ENCODE assay signal across 14 mouse cellular contexts in genomic region chr4:134165548-134166465, GRCm38 (mm10). TPM values are rescaled to one million over a fixed set of nuclear protein-coding genes. Genes with fewer than 3 reads are reported as not detected.
DNase-seq lines count a peak whose midpoint lies in the region; ATAC-seq and TF ChIP-seq lines count a peak whose summit lies in the region.
"Had no signal": no experiment of that assay in that cellular context is flagged by ENCODE, and none has a peak within 500 bp of the region (broad histone marks: within the 10 kb centered on the region; RNA-seq: fewer than 3 reads in every experiment).

No protein-coding gene starts in this region.

- H3K27me3 ChIP-seq in intestine, embryonic 15.5 days (replicated peaks), result no peaks in the 10 kb centered on the region
- no peaks in the 10 kb centered on the region for H3K27me3 ChIP-seq in intestine, postnatal 0 days (replicated peaks; ENCODE audit: control insufficient read depth, insufficient read depth, low read length)
- no peaks in the 10 kb centered on the region for H3K27me3 ChIP-seq in liver, embryonic 15.5 days

- no peaks in the 10 kb centered on the region for H3K9me3 ChIP-seq in intestine, embryonic 15.5 days
- H3K9me3 ChIP-seq in intestine, postnatal 0 days (ENCODE audit: control insufficient read depth), result no peaks in the 10 kb centered on the region
- H3K9me3 ChIP-seq in liver, embryonic 15.5 days (replicated peaks), result no peaks in the 10 kb centered on the region

- 89% methylated on average over 3 of the region's 3 CpGs for WGBS in intestine, embryonic 15.5 days
- WGBS in intestine, postnatal 0 days, result 72% methylated on average over 3 of the region's 3 CpGs
- 62% methylated on average over 3 of the region's 3 CpGs for WGBS in liver, embryonic 15.5 days (ENCODE audit: insufficient replicate concordance)

- DNase-seq in c-Kit-positive CD71-positive TER-119-positive erythroid progenitor cells, embryonic 14.5 days (ENCODE audit: low spot score), result peak; percentile 66
- DNase-seq in thymus, postnatal 0 days (ENCODE audit: low spot score), result peak; percentile 84
- DNase-seq in right cerebral cortex, postnatal 36 days (ENCODE audit: low spot score in 2 of 2), result no peak
- DNase-seq in urinary bladder, adult 18-20 months (ENCODE audit: low spot score in 2 of 2), result no peak
- no peak for DNase-seq in natural killer cell, adult 2 months (ENCODE audit: low spot score in 2 of 2)
- DNase-seq: lung, postnatal 10 days; right cerebral cortex, postnatal 4 days had no signal

- no peaks in the 10 kb centered on the region for H3K36me3 ChIP-seq in intestine, embryonic 15.5 days
- no peaks in the 10 kb centered on the region for H3K36me3 ChIP-seq in intestine, postnatal 0 days (ENCODE audit: control insufficient read depth, insufficient read depth)
- H3K36me3 ChIP-seq in liver, embryonic 15.5 days (replicated peaks), result peaks cover 35% of the 10 kb centered on the region

- H3K27ac ChIP-seq in intestine, embryonic 15.5 days, result no peak overlapping the region
- no peak overlapping the region; the same call in 1 of the 2 replicates for H3K27ac ChIP-seq in intestine, postnatal 0 days (ENCODE audit: low read depth, low read length)
- peak overlapping the region; percentile 79 for H3K27ac ChIP-seq in liver, embryonic 15.5 days (replicated peaks)
- H3K27ac ChIP-seq: layer of hippocampus, adult 2 months had no signal

- peak; percentile 72 for ATAC-seq in intestine, embryonic 15.5 days
- ATAC-seq in intestine, postnatal 0 days, result no peak
- ATAC-seq in liver, embryonic 15.5 days (ENCODE audit: insufficient read depth), result peak; percentile 83

- H3K4me2 ChIP-seq in intestine, embryonic 15.5 days (replicated peaks), result no peak overlapping the region
- H3K4me2 ChIP-seq in intestine, postnatal 0 days (replicated peaks; ENCODE audit: low read depth), result no peak overlapping the region; the same call in 1 of the 2 replicates
- H3K4me2 ChIP-seq in liver, embryonic 15.5 days, result peak overlapping the region; percentile 43

- no peak for TF ChIP-seq CTCF in intestine, postnatal 0 days (IDR thresholded peaks at IDR 0.05; ENCODE audit: low read depth)

- H3K9ac ChIP-seq in intestine, embryonic 15.5 days, result no peak overlapping the region
- H3K9ac ChIP-seq in intestine, postnatal 0 days (ENCODE audit: low read depth, low read length), result no peak overlapping the region
- H3K9ac ChIP-seq in liver, embryonic 15.5 days, result no peak overlapping the region

- no peaks in the 10 kb centered on the region for H3K4me1 ChIP-seq in intestine, embryonic 15.5 days (replicated peaks)
- no peaks in the 10 kb centered on the region for H3K4me1 ChIP-seq in intestine, postnatal 0 days (replicated peaks; ENCODE audit: control insufficient read depth, insufficient read depth, low read length)
- peaks cover 24% of the 10 kb centered on the region for H3K4me1 ChIP-seq in liver, embryonic 15.5 days (replicated peaks)

- H3K4me3 ChIP-seq in intestine, embryonic 15.5 days (replicated peaks), result no peak overlapping the region
- H3K4me3 ChIP-seq in intestine, postnatal 0 days (ENCODE audit: low read depth, low read length), result no peak overlapping the region
- H3K4me3 ChIP-seq in liver, embryonic 15.5 days (replicated peaks), result no peak overlapping the region
- H3K4me3 ChIP-seq: layer of hippocampus, adult 2 months had no signal

RNA-seq across cellular contexts. Expression of gene Cep85, which starts 21.1 kb away (rescaled TPM):
- polyA plus RNA-seq in intestine, embryonic 15.5 days (2015; fragmentation: Nextera tagmentation; extraction: Ambion mirVana), result 90.0 and 91.6 TPM in 2 replicates
- polyA plus RNA-seq in intestine, postnatal 0 days (2015; fragmentation: Nextera tagmentation; extraction: Ambion mirVana), result 85.9 and 91.1 TPM in 2 replicates
- polyA plus RNA-seq in liver, embryonic 15.5 days (2015; fragmentation: Nextera tagmentation; extraction: Ambion mirVana), result 37.0 and 37.6 TPM in 2 replicates
- 171 and 178 TPM in 2 replicates for polyA plus RNA-seq in thymus, postnatal 0 days (2015; fragmentation: Nextera tagmentation; extraction: Ambion mirVana)

RNA-seq across cellular contexts. Expression of gene Gm7534, which starts 37.0 kb away (rescaled TPM):
- not detected in 2 replicates for polyA plus RNA-seq in intestine, embryonic 15.5 days (2015; fragmentation: Nextera tagmentation; extraction: Ambion mirVana)
- polyA plus RNA-seq in intestine, postnatal 0 days (2015; fragmentation: Nextera tagmentation; extraction: Ambion mirVana), result not detected in 2 replicates
- not detected in 2 replicates for polyA plus RNA-seq in liver, embryonic 15.5 days (2015; fragmentation: Nextera tagmentation; extraction: Ambion mirVana)
- polyA plus RNA-seq in thymus, postnatal 0 days (2015; fragmentation: Nextera tagmentation; extraction: Ambion mirVana), result 0.08 and 0.21 TPM in 2 replicates
- polyA plus RNA-seq: cortical plate, adult 2 months; intestine, embryonic 14.5 days; urinary bladder, adult 2 months had no signal

RNA-seq across cellular contexts. Expression of gene Sh3bgrl3, which starts 37.2 kb away (rescaled TPM):
- 362 and 375 TPM in 2 replicates for polyA plus RNA-seq in intestine, embryonic 15.5 days (2015; fragmentation: Nextera tagmentation; extraction: Ambion mirVana)
- 503 and 522 TPM in 2 replicates for polyA plus RNA-seq in intestine, postnatal 0 days (2015; fragmentation: Nextera tagmentation; extraction: Ambion mirVana)
- polyA plus RNA-seq in liver, embryonic 15.5 days (2015; fragmentation: Nextera tagmentation; extraction: Ambion mirVana), result 151 and 166 TPM in 2 replicates
- polyA plus RNA-seq in thymus, postnatal 0 days (2015; fragmentation: Nextera tagmentation; extraction: Ambion mirVana), result 1,143 and 1,161 TPM in 2 replicates

Comparison
In these comparisons a context has a peak if more than half of its experiments do, and no peak if none do; other contexts are left out.
1. DNase-seq: peak in c-Kit-positive CD71-positive TER-119-positive erythroid progenitor cells, embryonic 14.5 days (single experiment) and thymus, postnatal 0 days (single experiment); none in right cerebral cortex, postnatal 36 days (0 of 2), urinary bladder, adult 18-20 months (0 of 2) and natural killer cell, adult 2 months (0 of 2).